In the genomic region with DNA sequence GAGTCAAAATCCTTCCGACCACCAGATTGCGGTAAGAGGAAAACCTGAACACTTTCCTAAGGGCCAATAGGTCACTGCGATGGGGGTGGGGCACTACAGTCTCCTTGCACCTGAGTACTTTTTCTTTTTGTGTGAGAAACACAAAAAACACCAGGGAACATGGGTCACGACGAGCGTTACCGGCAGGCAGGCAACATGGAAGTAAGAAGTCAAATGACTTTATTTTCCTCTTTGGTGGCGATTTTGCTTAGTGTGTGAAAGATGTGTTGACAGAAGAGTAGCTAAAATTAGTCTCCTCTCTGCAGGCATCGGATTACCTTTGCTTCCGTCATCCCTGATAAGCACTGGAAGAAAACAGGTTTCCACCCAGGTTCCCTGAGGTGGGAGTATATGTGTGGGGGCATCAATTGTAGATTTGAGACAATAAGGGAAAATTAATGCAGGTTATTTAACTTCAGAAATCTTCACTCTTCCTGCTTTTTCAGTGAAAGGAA, we compare ENCODE assay signal across 30 mouse cellular contexts. TPM values are rescaled to one million over a fixed set of nuclear protein-coding genes. Genes with fewer than 3 reads are reported as not detected.
DNase-seq lines count a peak whose midpoint lies in the region; ATAC-seq lines count a peak whose summit lies in the region.
"Had no signal": no experiment of that assay in that cellular context is flagged by ENCODE, and none has a peak within 500 bp of the region (broad histone marks: within the 10 kb centered on the region; RNA-seq: fewer than 3 reads in every experiment).

No protein-coding gene starts in this region.

- peaks cover 11% of the 10 kb centered on the region in 2 experiments for H3K4me1 ChIP-seq in heart, embryonic 14.5 days (ENCODE audit: control insufficient read depth in 2 of 2, insufficient read depth in 2 of 2, low read length in 2 of 2)
- H3K4me1 ChIP-seq in forebrain, embryonic 16.5 days (replicated peaks; ENCODE audit: control insufficient read depth, insufficient read depth, low read length), result no peaks in the 10 kb centered on the region
- H3K4me1 ChIP-seq: forebrain, embryonic 13.5 days; liver, embryonic 15.5 days; lung, embryonic 15.5 days; midbrain, embryonic 15.5 days; neural tube, embryonic 15.5 days had no signal

- H3K4me2 ChIP-seq in heart, embryonic 14.5 days (ENCODE audit: low read length), result peak overlapping the region; percentile 61
- no peak overlapping the region for H3K4me2 ChIP-seq in forebrain, embryonic 16.5 days (ENCODE audit: low read length)
- H3K4me2 ChIP-seq: forebrain, embryonic 13.5 days; hindbrain, embryonic 14.5 days; limb, embryonic 12.5 days; liver, embryonic 15.5 days; lung, embryonic 15.5 days; midbrain, embryonic 15.5 days; neural tube, embryonic 15.5 days had no signal

- H3K9ac ChIP-seq in heart, embryonic 14.5 days (ENCODE audit: low read length), result no peak overlapping the region
- H3K9ac ChIP-seq in forebrain, embryonic 16.5 days (replicated peaks; ENCODE audit: low read depth, low read length), result no peak overlapping the region
- H3K9ac ChIP-seq: forebrain, embryonic 13.5 days; hindbrain, embryonic 14.5 days; limb, embryonic 12.5 days; liver, embryonic 15.5 days; lung, embryonic 15.5 days; midbrain, embryonic 15.5 days; neural tube, embryonic 15.5 days had no signal

- peak; percentile 10 for DNase-seq in gastrocnemius, adult 18-20 months (ENCODE audit: low spot score)
- no peak for DNase-seq in gastrocnemius, postnatal 10 days
- peak; percentile 8 to 30 for DNase-seq in heart, adult 9 months (ENCODE audit: low spot score in 2 of 2)
- DNase-seq in heart, postnatal 4 days, result peak; percentile 18
- no peak for DNase-seq in yolk sac, embryonic 10.5 days (ENCODE audit: low spot score)
- no peak for DNase-seq in left cerebral cortex, postnatal 4 days
- DNase-seq: adrenal gland, adult 8-10 months; cerebellum, adult 2 months; cerebellum, postnatal 25 days; kidney, adult 9 months; kidney, postnatal 10 days; retina, postnatal 1 day; right cerebral cortex, postnatal 14 days; spleen, adult 18-20 months; thymus, postnatal 14 days had no signal

- no peaks in the 10 kb centered on the region for H3K36me3 ChIP-seq in heart, embryonic 14.5 days (ENCODE audit: control insufficient read depth, insufficient read depth, low read length)
- H3K36me3 ChIP-seq in forebrain, embryonic 16.5 days (ENCODE audit: control insufficient read depth, insufficient read depth), result no peaks in the 10 kb centered on the region
- H3K36me3 ChIP-seq: G1E; limb, embryonic 12.5 days; liver, embryonic 15.5 days; lung, embryonic 15.5 days; midbrain, embryonic 10.5 days; midbrain, embryonic 15.5 days; neural tube, embryonic 15.5 days had no signal

- H3K9me3 ChIP-seq in heart, embryonic 14.5 days (ENCODE audit: control insufficient read depth, low read length), result peaks cover 3% of the 10 kb centered on the region; the same call in 1 of the 2 replicates
- no peaks in the 10 kb centered on the region for H3K9me3 ChIP-seq in forebrain, embryonic 16.5 days (ENCODE audit: control insufficient read depth, low read length)
- H3K9me3 ChIP-seq: liver, embryonic 15.5 days; lung, embryonic 15.5 days; midbrain, embryonic 15.5 days; neural tube, embryonic 15.5 days had no signal

- H3K27me3 ChIP-seq in heart, embryonic 14.5 days (ENCODE audit: control insufficient read depth, insufficient read depth, low read length), result no peaks in the 10 kb centered on the region
- H3K27me3 ChIP-seq in forebrain, embryonic 16.5 days (replicated peaks; ENCODE audit: control insufficient read depth, insufficient read depth, low read length), result no peaks in the 10 kb centered on the region
- H3K27me3 ChIP-seq: neural tube, embryonic 15.5 days had no signal

- peak overlapping the region; percentile 22 to 24; a peak in 3 of 4 replicates for H3K4me3 ChIP-seq in heart, embryonic 14.5 days (ENCODE audit: control insufficient read depth in 1 of 2, insufficient read depth in 1 of 2, low read depth in 1 of 2, low read length in 2 of 2)
- H3K4me3 ChIP-seq in forebrain, embryonic 16.5 days (replicated peaks; ENCODE audit: low read length), result no peak overlapping the region
- H3K4me3 ChIP-seq: forebrain, embryonic 13.5 days; limb, embryonic 12.5 days; liver, embryonic 15.5 days; lung, embryonic 15.5 days; midbrain, embryonic 10.5 days; midbrain, embryonic 15.5 days; neural tube, embryonic 15.5 days had no signal

- peak overlapping the region; percentile 42 to 75 for H3K27ac ChIP-seq in heart, embryonic 14.5 days (replicated peaks in 1 of 2; ENCODE audit: control insufficient read depth in 1 of 2, insufficient read depth in 1 of 2, low read depth in 2 of 2, low read length in 2 of 2)
- no peak overlapping the region for H3K27ac ChIP-seq in forebrain, embryonic 16.5 days (ENCODE audit: low read length)
- H3K27ac ChIP-seq: forebrain, embryonic 13.5 days; hindbrain, embryonic 14.5 days; limb, embryonic 12.5 days; liver, embryonic 15.5 days; lung, embryonic 15.5 days; midbrain, embryonic 10.5 days; midbrain, embryonic 15.5 days; neural tube, embryonic 15.5 days had no signal

- 13% methylated on average over 10 of the region's 10 CpGs for WGBS in heart, embryonic 14.5 days
- 83% methylated on average over 10 of the region's 10 CpGs for WGBS in forebrain, embryonic 16.5 days

- no peak for ATAC-seq in heart, embryonic 14.5 days (ENCODE audit: insufficient number of reproducible peaks, insufficient read depth, low FRiP score, low read depth)
- no peak for ATAC-seq in forebrain, embryonic 16.5 days
- ATAC-seq: forebrain, embryonic 13.5 days; intestine, postnatal 0 days; midbrain, embryonic 15.5 days had no signal

- intact Hi-C loops in left cerebral cortex, postnatal 4 days (cut with DNase I), result no loop called here

RNA-seq across cellular contexts. Expression of a gene that starts 6.2 kb away (rescaled TPM):
- total RNA-seq in gastrocnemius, adult 18-20 months (2021), result 1 to 10 TPM; 5.4 to 9.7 TPM
- under 1 TPM; 0.14 to 0.16 TPM for total RNA-seq in gastrocnemius, postnatal 10 days (2021)
- not detected in 2 replicates for polyA plus RNA-seq in heart, embryonic 14.5 days (2014; fragmentation: Nextera tagmentation; extraction: Ambion mirVana)
- total RNA-seq in heart, postnatal 4 days (2021), result under 1 TPM; 0.14 to 0.33 TPM
- polyA plus RNA-seq in forebrain, embryonic 16.5 days (2015; fragmentation: Nextera tagmentation; extraction: Ambion mirVana), result 0.16 and 0.51 TPM in 2 replicates
- 1 to 10 TPM; 1.2 to 2.2 TPM for total RNA-seq in left cerebral cortex, postnatal 4 days (2021)
- total RNA-seq: adrenal gland, adult 8-10 months; liver, adult 2 months; megakaryocyte progenitor cell, adult 5-6 weeks had no signal
- polyA plus RNA-seq: C2C12; forebrain, embryonic 13.5 days; G1E; liver, adult 2 months; liver, embryonic 15.5 days had no signal

Comparison
In these comparisons a context has a peak if more than half of its experiments do, and no peak if none do; other contexts are left out.
1. DNase-seq: peak in gastrocnemius, adult 18-20 months (single experiment), heart, adult 9 months (2 of 2) and heart, postnatal 4 days (single experiment); none in gastrocnemius, postnatal 10 days (single experiment), yolk sac, embryonic 10.5 days (single experiment) and left cerebral cortex, postnatal 4 days (single experiment).